Mouse (Mus musculus) embryo, embryonic 10.5 days (tissue): ENCODE measurements at regions not wholly inside any gene's neighbourhood (a gene's known extent, or its start where the extent isn't known, plus 50 kb on each side); places are given as distances from the start of the nearest gene placed in this dataset.

Experiments
- DNase-seq: peaks from one replicate; pipeline ENCODE4 v3.0.0-alpha.2; 2015; ENCODE audit warnings: low spot score

- DNase-seq = no peak
These were observed 592.5 kb downstream of the Etv1 start for GRCm38 (mm10) chr12:39371480-39372245.

GRCm38 (mm10) chr12:39373721-39374120 lies 594.5 kb downstream of the Etv1 start:
- no peak for DNase-seq
